Mouse (Mus musculus) adrenal gland, adult 18-20 months (tissue): ENCODE data around the gene Sec11a. TPM values are rescaled to one million over a fixed set of nuclear protein-coding genes. Genes with fewer than 3 reads are reported as not detected.
A peak's percentile ranks its signal among the peaks of the same experiment; 100 is the strongest.
"Not testable (repeated sequence)": the region's sequence is repeated elsewhere in the genome, so short reads cannot be mapped to it uniquely, and the experiment has no call there.

Experiments
- DNase-seq, 2 experiments: peaks; one replicate each; pipeline ENCODE4 v3.0.0; 2021 to 2022; ENCODE audit warnings: low spot score in 2 of 2
- total RNA-seq, 2 experiments: library from RNA; stranded (reverse); gene quantifications; 1 replicate in 1 of 2; 2 replicates in 1 of 2; pipeline ENCODE4 v1.2.3; 2021

The Sec11a gene
- total RNA-seq, 2 experiments from 2014 or later: 91.6 to 94.5 TPM

DNA sequence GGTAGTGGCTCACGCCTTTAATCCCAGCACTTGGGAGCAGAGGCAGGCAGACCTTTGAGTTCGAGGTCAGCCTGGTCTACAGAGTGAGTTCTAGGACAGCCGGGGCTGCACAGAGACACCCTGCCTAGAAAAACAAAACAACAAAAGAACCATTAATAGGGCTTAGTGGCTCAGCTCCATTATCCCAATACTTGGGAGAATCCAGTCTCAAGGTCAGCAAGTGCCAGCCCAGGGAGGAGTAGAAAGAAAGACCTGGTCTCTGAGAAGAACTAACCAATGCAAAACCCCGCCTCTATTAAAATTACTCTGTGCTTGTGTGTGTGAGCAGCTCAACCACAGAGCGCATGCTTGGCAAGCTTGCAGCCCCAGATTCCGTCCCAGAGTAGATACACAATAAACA is 15.2 kb upstream of the Sec11a start:
- DNase-seq: no peak

DNA sequence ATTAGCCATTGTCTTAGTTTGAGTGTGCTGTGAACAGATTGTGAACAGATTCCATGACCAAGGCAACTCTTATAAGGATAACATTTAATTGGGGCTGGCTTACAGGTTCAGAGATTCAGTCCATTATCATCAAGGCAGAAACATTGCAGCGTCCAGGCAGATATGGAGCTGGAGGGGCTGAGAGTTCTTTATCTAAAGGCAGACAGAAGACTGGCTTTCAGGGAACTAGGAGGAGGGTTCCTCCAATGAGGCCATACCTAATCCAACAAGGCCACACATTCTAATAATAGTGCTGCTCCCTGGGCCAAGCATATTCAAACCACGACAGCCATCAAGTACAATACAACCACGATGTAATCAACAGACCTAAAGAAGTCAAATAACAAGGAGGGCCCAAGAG is 11.4 kb upstream of the Sec11a start:
- DNase-seq: no peak

DNA sequence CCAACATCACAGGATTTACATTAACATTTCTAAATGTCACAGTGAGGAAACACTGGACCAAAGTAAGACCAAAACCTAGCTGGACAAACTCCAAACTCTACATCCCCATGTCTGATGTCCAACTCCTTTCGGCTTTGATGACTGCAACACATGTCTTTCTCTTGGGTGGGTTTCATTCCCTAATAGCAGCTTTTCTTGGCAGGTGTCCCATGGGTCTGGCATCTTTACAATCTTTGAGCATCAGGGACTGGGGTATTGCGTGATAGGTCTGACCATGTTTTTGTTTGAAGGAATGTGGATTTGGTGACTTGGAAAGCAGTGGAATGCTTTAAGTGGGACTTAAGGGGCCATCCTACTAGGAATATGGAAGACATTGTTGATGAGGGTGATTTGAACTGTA is 9.3 kb upstream of the Sec11a start:
- DNase-seq: no peak

DNA sequence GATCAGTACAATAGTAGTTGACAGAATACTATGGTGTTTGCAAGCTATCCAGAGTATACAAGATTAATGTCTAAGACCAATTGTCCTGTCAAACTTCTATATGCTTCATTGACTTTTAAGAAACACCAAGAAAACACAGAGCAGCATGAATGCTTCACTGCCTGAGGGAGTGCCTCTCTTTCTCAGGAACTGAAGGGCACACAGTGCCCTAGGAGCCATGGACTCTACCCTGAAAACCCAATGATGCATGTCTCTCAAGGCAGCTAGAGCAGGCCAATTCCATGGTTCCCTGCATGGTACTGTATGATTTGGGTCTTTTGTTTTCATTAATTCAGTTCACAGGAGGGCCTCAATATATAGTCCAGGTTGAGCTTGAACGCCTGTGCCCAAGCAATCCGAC is 6.7 kb upstream of the Sec11a start:
- no peak for DNase-seq

DNA sequence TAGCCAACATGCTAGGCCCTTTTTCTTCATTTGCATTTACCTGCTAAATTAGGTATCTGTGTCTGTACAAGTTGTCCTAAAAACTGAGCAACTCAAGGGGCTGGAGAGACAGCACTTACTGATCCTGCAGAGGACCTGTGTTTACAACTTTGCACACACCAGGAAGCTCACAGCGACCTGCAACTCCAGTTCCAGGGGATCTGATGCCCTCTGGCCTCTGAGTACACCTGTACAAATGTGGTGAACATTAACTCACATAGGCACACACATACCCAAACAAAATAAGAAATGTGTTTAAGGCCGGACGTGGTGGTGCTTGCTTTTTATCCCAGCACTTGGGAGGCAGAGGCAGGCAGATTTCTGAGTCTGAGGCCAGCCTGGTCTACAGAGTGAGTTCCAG is 4.6 kb upstream of the Sec11a start:
- no peak for DNase-seq

DNA sequence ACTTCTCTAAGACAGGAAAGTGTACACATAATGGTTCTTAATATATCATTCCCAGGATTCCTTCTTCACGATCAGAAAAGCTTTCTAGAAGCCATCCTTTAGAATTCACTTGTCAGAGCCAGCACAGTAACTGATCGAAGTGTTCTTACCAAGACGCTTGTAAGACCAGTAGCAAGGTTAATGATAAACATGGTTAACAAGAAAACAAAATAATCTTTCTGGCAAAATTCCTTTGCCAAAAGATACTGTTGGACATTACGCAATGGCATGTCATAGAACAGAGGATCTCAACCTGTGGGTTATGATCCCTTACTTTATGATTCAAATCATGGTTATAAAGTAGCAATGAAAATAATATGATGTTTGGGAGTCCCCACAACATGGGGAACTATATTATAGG is 3.9 kb upstream of the Sec11a start:
- no peak for DNase-seq

DNA sequence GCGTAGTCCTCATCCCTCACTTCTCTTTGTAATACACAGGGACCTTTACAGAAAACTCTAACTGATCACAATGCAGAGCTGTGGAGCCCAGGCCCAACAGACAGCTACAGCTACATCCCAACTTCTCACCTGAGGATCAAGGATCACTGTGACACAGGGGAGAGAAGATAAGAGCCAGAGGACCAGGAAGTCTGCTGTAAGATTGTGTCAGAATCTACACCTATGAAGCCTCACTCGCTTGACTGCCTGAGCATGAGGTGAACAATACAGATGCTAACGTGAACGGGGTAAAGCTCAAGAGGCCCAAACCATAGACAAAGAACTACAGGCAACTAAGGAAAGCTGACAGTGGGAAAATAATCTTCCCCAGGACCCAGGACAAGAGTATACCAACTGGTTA is 7.8 kb downstream of the Sec11a start:
- no peak for DNase-seq

DNA sequence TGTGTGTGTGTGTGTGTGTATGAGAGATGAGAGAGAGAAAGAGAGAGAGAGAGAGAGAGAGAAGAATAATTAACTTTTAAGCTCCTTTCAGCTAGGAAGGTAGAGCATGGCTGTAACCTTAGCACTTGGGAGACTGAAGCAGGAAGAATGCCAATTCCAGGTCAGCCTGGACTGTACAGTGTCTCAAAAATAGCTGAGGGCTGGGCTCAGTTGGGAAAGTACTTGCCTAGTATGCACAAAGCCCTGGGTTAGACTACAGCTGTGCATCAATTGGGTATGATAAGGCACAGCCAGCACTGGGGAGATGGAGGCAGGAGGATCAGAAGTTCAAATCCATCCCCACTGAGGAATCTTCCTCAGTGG is 10.3 kb downstream of the Sec11a start:
- not testable (repeated sequence) for DNase-seq

DNA sequence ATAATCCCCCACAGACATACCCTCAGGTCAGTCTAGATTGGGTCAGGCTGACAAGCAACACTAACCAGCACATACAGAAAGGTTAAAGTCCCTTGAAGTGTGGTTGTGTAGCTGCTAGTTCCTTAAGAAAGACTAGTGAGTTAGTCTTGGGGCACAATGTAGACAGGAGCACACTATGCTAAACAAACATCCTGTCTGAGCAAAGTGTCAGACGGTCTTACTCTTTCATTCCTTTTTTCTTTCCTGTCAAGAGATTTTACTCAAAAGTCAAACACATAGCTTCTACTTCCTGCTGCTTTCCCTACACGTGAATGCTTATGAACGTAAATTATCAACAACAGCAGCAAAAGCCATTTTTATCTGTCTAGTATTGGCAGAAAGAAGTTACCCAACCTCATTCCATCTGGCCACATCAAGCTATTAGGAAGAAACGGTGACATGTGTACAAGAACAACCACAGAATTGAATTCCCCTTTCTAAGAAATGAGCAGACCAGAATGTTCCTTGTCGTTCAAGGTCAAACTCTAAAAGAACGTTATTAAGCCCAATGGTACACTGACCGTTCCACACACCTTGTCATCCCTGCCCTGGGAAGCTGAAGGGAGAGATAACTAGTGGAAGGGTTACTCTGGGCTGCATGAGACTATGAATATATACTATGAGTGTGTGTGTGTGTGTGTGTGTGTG is 10.8 kb downstream of the Sec11a start:
- not testable (repeated sequence) for DNase-seq

DNA sequence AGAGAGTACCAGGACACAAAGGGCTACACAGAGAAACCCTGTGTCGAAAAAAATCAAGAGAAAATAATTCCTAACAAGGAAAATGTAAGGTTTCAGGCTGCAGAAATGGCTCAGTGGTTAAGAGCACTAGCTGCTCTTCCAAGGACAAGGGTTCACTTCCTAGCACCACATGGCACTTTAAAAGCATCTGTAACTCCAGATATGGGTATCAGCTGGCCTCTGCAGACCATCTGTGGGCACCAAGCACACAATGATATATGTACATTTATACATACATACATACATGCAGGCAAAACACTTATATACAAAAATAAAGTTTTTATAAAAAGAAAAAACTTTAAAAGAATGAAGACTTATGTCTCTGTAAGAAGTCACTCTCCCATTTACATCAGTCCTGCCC is 11.7 kb downstream of the Sec11a start:
- DNase-seq: no peak

DNA sequence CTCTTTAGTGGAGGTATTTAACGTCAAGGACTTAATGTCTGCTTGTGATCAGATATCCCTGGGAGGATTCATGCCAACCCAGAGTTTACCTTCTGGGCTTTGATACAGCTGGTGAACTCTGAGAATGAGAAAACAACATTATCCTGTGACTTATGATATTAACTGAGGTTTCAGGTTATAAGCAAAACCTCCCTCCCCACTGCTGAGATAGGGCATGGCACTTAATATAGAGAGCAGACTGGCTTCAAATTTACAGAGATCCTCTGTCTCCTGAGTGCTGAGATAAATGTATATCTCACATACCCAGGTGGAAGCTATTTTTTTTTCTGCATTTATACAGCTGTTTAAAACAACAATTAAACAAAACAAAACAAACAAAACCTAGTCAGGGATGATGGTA is 14.8 kb downstream of the Sec11a start:
- DNase-seq: no peak

DNA sequence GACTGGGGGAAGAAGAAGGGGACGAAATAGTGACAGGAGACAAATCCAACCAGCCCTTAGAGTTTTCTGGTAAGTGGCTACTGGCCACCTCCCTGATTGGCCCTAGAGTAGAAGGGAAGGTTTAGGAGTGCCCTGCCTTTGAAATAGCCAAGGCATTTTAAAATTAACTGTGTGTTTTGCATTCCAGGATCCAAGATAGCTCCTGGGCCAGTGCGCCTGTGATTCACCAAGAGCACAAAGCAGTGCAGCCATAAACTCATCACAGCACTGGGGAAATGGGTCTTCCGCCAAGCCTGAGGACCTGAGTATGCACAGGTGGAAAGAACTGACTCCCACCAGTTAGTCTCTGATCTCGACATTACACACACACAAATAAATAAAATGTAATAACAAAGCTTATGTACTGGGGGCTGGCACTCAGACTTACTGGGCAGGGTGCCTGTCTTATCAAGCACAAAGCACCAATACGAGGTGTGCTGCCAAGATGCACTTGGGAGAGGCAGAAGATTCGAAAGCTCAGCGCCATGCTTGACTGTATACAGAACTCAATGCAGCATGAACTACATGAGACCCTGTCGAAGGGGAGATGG is 15.9 kb downstream of the Sec11a start:
- no peak for DNase-seq

DNA sequence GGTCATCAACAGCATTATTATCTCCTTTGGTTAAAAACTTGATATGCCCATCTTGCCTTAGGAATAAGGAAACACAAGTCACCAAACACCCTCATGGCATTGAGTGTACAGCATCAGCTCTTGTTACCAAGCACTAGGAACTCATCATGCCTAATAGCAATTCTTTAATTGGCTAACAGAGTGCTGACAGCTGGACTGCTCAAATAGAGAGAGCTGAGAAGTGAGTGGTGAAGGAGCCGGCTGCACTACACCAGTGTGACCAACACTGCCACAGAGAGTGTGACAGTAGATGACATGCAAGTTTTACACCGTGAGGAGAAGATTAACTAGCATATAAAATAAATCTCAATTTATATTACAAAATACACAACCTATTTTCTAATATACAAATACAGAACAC is 24.4 kb downstream of the Sec11a start:
- DNase-seq: no peak

DNA sequence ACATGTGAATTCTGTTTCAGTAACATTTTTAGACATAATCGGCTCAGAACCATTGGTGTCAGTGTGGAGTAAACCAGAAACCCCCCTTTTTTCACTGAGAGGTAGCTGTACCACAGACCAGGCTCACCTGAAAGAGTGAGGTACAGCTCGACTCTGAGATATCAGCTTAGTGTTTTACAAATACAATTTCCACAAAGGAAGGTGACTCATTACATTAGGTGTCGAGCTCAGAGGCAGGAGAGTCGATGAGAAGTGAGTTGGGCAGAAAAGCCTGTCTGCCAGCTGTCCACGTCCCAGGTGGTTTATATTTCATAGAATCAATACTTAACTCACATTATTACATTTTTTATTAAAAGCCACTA is 28.0 kb downstream of the Sec11a start:
- DNase-seq: no peak

DNA sequence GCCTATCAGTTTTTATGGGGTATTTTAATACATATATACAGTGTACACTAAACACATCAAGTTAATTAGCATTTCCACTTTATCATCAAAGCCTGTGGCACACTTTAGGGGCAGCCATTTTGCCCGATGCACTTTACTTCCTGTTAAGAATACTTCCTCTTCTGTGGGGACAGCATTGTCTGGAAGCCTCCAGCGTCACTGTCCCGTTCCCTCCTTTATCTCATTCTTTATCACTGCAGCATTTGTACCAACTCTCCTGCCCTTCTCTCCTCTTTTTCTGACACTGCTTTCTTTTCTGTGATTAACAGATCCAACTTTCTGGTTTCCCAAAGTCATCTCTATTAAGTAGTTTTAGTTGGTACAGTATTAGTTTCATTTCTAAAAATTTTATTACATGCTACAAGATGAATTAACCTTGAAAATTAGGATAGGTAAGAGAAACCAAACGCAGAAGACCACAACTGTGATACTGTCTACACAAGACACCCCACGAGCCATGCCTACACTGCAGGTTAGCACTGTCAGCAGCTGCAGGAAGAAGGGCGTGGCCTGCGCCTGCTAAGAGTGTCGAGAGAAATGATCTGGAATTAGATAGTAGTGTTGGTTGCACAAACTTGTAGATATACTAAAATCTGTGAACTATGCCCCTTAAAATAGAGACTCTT is 28.5 kb downstream of the Sec11a start:
- DNase-seq: no peak

DNA sequence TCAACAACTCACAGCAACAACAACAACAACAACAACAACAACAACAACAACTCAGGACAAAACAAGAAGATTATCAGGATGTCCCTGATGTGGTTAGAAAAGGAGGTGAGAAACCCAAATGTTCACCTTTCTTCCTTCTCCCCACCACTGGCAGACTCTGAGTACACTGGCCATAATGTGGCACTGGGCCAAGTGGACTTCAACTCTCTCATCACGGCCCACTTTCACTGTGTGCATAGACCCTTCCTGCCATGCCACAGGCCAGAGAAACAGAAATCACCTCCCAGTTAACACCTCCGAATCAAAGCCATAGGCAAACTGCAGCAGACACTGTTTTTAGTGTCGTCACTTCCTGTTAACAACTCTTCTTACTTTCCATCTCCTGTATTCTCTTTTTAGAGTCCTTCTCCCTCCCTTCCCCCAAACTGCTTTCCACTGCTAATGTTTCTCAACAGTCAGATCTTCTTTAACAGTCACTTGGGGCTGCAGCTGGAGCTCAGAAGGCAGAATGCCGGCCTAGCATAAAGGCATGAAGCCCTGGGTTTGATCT is 29.6 kb downstream of the Sec11a start:
- no peak for DNase-seq

DNA sequence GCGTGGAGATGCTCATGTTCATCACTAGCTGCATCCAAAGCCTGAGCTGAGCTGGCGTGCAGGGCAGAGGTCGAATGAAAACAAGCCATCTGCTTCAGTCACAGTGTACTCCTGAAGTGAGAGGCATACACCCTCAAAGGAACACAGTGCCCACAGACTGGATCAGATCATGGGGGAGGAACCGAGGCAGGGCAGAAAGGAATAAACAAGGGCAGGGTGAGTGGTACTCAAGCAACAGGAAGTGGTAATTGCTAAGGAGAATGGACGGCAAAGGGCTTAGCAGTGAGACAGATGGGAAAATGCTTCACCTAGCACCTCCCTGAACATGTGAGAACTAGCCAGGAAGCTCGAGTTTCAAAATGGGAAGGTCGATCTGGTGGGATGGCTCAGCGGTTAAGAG is 35.1 kb downstream of the Sec11a start:
- no peak for DNase-seq

DNA sequence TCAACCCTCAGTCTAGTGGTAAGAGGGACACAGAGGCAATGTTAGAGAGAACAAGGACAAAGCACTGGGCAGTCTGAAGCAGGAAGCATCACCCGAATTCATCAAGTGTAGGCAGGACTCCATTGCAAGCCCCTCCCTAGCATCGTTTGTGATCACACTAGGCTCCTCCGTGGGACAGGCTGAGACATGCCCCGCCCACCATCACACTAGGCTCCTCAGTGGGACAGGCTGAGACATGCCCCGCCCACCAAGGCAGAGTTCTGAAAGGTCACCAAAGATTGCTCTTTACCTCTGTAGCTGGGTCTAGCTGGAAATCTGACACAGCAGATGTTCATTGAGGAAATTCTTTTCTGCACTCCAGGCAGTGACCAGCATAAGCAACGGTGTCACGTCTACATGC is 36.5 kb downstream of the Sec11a start:
- no peak for DNase-seq

DNA sequence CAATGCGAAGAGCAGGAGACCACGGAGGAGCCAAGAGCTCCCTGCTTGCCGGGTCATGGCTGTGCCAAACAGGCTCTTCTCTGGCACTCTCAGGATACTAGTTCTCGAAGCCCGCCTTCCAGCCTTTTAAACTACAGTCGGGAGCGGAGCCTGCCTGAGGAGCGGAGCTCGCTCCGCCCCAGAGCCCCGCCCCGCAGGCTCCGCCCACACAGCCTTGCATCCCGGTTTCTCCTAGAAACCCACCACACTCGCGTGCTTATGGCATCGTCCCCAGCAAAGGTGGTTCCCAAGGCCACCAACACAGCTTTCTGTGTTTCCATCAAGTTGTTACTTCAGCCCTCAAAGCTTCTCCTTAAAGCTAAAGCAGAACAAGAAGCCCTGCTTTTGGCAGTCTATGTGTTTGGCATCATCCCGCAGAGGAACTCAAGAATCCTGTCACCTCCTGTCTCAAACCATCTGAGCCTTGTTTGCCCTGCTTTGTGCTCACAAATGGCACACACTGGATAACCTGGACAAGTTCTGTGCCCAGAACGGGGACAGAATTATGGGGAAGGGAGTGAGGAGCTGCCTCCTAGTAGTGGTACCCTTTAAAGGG is 42.6 kb downstream of the Sec11a start, which contains the start of gene Nmb:
Gene Nmb, minus strand, starts transcription at position 156 of the 595 bp plus-strand sequence.
- peak; percentile 63 to 68 for DNase-seq

DNA sequence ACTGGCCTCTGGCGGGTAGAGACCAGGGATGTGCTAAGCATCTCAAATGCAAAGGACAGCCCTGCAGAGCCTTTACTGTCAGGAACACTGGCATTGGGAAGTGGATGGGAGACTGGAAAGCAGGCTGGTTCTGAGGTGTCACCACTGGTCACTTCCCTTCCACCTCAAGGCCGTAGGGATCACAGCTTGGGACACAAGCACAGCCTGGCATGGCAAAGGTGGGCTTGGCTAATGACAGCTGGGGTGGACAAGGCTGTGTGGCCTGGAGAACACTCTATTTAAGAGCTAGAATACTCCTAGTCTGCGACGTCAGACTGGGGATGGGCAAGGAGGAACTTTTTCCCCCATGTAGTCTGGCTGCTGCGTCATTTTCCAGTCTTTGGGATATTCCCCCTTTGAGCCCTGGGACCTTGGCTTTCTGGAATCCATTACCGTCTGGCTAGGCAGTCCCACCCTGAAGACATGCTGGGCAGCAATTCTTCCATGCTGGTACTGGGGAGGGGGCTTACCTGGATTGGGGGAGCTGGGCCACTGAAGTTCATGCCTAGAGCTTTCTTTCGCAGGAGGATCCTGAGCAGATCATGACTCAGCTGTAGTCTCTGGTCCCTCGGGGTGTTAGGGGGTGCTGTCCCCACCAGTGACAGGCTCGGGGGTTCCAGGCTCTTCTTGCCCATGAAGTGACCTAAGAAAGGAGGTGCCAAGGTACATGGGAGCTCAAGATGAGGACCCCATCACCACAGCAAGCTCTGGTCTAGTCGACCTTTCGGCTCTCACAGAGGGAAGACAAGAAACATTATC is 43.8 kb downstream of the Sec11a start:
- DNase-seq: no peak

DNA sequence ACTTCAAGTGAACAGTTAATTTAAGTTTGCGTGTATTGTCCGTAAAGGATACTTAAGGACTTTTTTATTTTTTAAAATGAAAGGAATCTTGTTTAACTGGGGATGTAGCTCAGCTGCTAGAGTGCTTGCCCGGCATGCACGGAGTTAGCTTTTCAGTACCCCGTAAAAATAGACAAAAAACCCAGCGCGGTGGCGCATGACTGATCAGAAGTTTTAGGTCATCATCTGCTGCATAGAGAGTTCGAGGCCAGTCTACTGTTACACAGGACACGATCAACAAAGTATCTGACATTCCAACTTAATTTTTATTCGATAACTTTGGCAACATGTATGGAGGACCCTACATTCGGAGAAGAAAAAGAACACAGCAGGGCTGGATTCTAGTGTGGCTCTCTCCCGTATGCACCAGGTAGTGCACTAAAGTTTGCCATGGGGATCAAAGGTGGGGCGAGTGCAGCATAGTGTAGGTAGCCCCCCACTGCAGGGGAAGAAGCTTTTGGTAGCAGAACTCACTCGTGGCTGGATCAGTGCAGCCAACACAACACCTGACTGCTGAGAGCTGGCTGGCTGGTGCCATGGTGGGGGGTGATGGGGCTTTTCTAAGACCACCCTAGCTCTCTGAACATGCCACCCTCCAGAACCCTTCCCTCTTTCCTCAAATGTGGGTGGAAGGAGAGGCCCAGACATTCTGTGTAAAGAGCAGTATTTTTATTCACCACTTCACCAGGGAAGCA is 45.9 kb downstream of the Sec11a start:
- no peak for DNase-seq
